Mouse (Mus musculus): Measurements from ENCODE around the gene Hypm.

DNA sequence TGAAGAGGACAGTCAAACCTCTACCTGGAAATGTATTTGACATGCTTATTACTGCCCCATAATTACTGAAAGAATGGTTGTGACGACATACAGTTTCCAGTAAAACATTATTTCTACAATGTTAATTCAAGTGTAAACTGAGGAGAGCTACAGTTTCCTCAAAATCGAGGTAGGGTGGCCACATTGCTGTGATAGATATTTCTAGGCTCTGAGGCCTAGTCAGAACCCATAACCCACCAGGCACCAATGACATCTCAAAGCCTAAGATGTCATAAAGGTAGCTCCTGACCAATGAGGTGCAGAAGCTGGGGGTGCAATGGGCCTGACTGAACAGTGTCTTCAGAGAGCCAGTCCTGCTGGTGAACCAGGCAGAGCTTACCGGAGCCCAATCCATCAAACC lies at the start of gene Hypm:
- TF ChIP-seq CTCF (IDR thresholded peaks at IDR 0.05; ENCODE audit: extremely low read depth, insufficient read depth, low read length) (no peak), POLR2A (IDR thresholded peaks at IDR 0.05; ENCODE audit: extremely low read depth, insufficient read depth, low read length) (no peak)
